Mouse (Mus musculus) E14TG2a.4 (cell line): ENCODE data around the gene Adap2.
A peak's percentile ranks its signal among the peaks of the same experiment; 100 is the strongest.
"Not testable (repeated sequence)": the region's sequence is repeated elsewhere in the genome, so short reads cannot be mapped to it uniquely, and the experiment has no call there.

Source experiments
- H3K27me3 ChIP-seq: 2 replicates; pipeline ENCODE4 v1.6.1; 2014; ENCODE audit warnings: low read length, control low read depth; ENCODE audit not compliant: insufficient read depth
- H3K36me3 ChIP-seq: 2 replicates; pipeline ENCODE4 v1.6.1; 2014; ENCODE audit warnings: low read length, control low read depth; ENCODE audit not compliant: insufficient read depth
- H3K4me1 ChIP-seq: replicated peaks from 2 replicates; pipeline ENCODE4 v1.6.1; 2014; ENCODE audit warnings: low read depth, low read length, control low read depth
- H3K4me3 ChIP-seq: replicated peaks from 2 replicates; pipeline ENCODE4 v1.5.1; 2014; ENCODE audit warnings: mild to moderate bottlenecking, low read length
- H3K9me3 ChIP-seq: 2 replicates; pipeline ENCODE4 v1.6.1; 2014; ENCODE audit warnings: low read length, control low read depth
- CTCF ChIP-seq: conservative IDR thresholded peaks from 2 replicates; pipeline ENCODE4 v1.5.1; 2014; ENCODE audit warnings: low read length
- NANOG ChIP-seq: IDR thresholded peaks from 2 replicates; pipeline ENCODE4 v1.6.1; 2014; ENCODE audit warnings: borderline replicate concordance, low read length, mixed read lengths
- POU5F1 ChIP-seq: IDR thresholded peaks from 2 replicates; pipeline ENCODE4 v1.6.1; 2014; ENCODE audit warnings: low read length, borderline replicate concordance

The Adap2 gene

DNA sequence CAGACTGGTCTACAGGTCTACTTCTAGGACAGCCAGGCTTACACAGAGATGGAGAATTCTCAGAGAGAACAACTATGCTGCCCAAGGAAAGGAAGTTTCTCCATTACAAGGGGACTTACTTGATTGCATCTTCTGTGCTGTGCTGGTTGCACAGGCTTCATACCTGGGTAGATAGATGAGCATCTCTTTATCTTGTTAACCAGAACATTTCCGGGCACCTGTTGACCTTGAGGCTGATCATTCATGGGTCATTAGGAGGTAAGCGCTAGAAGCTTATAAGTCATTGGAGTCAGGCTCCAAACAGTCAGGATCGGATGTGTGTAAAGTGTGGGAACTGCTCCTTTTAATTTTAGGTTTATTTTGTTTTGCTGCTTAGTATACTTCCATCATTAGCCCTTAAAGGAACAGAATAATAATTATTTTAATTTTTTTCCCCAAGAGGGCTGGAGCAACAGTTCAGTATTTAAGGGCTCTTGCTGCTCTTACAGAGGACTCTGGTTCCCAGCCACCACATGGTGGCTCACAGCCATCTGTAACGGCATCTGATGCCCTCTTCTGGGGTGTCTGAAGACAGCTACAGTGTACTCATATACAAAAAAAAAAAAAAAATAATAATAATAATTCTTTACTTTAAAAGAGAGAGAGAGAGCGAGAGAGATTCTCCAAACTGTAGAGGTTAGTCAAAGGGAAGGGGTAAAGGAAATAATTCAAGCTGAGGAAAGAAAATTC, 27.3 kb downstream of the Adap2 start:
- TF ChIP-seq CTCF = no peak
- TF ChIP-seq NANOG = peak; percentile 92
- TF ChIP-seq POU5F1 = no peak
- H3K4me3 ChIP-seq = peak overlapping the region; percentile 53
- H3K4me1 ChIP-seq = peaks cover 77% of the 10 kb centered on the region
- no peaks in the 10 kb centered on the region for H3K27me3 ChIP-seq
- peaks cover 2% of the 10 kb centered on the region; the same call in 1 of the 2 replicates for H3K9me3 ChIP-seq
- H3K36me3 ChIP-seq = peaks cover 3% of the 10 kb centered on the region; the same call in 1 of the 2 replicates

DNA sequence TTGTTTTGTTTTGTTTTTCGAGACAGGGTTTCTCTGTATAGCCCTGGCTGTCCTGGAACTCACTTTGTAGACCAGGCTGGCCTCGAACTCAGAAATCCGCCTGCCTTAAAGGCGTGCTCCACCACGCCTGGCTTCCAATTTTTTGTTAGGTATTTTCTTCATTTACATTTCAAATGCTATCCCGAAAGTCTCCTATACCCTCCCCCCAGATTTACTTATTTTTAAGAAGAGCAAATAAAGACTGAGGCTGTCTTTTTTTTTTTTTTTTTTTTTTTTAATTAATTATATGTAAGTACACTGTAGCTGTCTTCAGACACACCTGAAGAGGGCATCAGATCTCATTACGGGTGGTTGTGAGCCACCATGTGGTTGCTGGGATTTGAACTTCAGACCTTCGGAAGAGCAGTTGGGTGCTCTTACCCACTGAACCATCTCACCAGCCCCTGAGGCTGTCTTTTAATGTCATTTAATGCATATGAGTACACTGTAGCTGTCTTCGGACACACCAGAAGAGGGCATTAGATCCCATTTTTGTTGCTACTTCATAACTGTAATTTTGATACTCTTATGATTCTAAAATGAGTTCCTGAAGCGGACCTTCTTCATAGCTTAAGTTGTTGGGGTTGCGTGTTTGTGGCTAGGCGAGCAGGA, 29.3 kb downstream of the Adap2 start:
- Histone ChIP-seq H3K4me1 (peaks cover 66% of the 10 kb centered on the region), H3K4me3 (peak overlapping the region; percentile 98)
- H3K27me3 ChIP-seq, H3K9me3 ChIP-seq, H3K36me3 ChIP-seq: not testable (repeated sequence)
- 0 out of 2 replicates have a peak, but pooled peaks have one; percentile 6 for TF ChIP-seq CTCF

DNA sequence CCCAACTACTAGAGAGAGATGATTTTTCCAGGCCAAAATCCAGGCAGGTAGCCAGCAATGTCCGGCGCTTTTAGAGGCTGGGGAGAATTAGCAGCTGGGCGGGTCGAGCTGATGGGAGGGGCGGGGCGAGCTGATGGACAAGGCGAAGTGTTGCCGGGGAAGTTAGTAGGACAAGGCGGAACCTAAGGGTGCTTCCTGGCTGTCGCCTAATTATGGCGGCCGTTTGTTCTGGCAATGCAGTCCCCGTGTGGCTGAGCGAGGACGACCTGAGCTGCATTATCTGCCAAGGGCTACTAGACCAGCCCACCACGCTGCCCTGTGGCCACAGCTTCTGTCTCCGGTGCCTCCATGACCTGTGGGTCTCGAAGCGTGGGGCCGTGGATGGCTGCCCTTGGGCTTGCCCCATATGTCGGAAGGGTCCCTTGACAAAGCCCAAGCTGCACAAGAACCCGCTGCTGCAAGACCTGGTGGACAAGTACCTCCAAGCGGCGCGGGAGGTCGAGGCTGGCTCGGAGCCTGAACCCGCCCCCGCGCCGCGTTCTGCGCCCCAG, 29.9 kb downstream of the Adap2 start, which contains the start of gene Rnf135:
Gene Rnf135 (plus strand): TSS at position 147 of the 551 bp plus-strand sequence.
- TF ChIP-seq CTCF (no peak), POU5F1 (no peak), NANOG (no peak)
- Histone ChIP-seq H3K36me3 (peaks cover 10% of the 10 kb centered on the region), H3K9me3 (peaks cover 2% of the 10 kb centered on the region; the same call in 1 of the 2 replicates), H3K4me3 (peak within 1 kb of the TSS; percentile 98), H3K27me3 (no peaks in the 10 kb centered on the region), H3K4me1 (peaks cover 62% of the 10 kb centered on the region)

DNA sequence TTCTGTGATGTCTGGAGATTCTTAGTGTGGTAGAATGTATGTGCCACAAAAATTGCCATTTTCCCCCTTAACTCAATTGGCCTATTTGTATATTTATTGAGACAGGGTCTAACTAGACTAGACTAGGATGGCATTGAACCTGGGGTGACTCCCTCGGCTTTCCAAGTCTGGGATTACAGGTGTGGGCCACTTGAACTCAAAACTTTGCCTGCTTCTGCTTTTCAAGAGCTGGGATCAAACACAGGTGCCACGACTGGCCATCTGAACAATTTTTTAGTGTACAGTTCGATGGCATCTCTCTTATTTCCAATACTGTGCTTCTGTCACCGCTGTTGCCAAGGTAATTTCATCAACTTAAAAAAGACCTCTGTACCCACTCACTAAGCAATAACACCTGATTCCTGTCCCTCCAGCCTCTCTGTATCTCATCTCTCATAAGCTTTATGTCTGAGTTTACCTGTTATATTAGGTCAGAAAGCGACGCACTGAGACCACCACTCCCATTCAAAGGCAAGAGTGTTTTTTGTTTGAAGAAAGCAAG, 30.7 kb downstream of the Adap2 start:
- H3K27me3 ChIP-seq = no peaks in the 10 kb centered on the region
- no peaks in the 10 kb centered on the region; the same call in 1 of the 2 replicates for H3K9me3 ChIP-seq
- peak overlapping the region; percentile 98 for H3K4me3 ChIP-seq
- TF ChIP-seq CTCF (no peak), POU5F1 (no peak), NANOG (no peak)
- peaks cover 19% of the 10 kb centered on the region for H3K36me3 ChIP-seq
- peaks cover 62% of the 10 kb centered on the region for H3K4me1 ChIP-seq

DNA sequence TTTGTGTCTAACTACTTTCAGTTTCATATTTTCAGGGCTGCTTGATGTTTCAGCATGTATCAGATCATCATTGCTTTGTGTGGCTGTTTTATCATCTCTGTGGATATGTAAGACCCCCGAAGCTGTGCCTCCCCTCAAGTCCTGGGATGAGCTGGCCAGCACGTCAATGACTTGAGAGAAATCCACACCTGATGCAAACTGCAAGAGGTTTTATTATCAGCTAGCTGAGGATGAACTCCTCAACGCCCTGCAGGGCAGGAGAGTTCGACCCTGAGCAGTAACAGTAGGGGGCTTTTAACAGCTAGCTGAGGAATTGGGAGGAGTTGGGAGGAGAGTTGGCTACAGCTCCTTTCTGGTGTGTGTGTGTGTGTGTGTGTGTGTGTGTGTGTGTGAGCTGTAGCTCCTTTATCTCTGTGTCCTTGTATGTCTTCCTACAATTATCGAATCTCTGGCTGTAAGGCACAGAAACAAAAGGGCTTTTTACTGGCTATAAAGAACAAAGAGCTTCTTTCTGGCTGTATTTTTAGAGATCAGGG, 31.6 kb downstream of the Adap2 start:
- not testable (repeated sequence) for H3K27me3 ChIP-seq, H3K9me3 ChIP-seq
- peak overlapping the region; percentile 98 for H3K4me3 ChIP-seq
- peaks cover 28% of the 10 kb centered on the region for H3K36me3 ChIP-seq
- peaks cover 66% of the 10 kb centered on the region for H3K4me1 ChIP-seq

DNA sequence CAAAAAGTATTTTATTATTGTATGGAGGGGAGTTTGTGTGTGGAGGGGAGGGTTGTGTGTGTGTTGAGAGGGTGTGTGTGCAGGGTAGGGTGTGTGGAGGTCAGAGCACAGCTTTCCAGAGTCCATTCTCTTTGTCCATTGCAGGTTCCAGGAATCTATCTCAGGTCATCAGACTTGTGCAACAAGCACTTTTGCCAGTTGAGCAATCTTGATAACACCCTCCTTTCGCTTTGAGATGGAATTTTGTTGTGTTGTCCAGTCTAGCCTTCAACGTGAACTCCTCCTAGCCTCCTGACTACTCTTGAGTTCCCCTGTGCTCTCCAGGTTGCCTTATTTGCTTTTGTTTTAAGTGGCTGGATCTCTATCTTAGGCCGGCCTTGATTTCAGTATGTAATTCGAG, 36.4 kb downstream of the Adap2 start:
- Histone ChIP-seq H3K4me1 (peaks cover 55% of the 10 kb centered on the region), H3K36me3 (peaks cover 61% of the 10 kb centered on the region), H3K27me3 (no peaks in the 10 kb centered on the region), H3K4me3 (no peak overlapping the region), H3K9me3 (no peaks in the 10 kb centered on the region)
- TF ChIP-seq NANOG (no peak), POU5F1 (no peak), CTCF (no peak)

DNA sequence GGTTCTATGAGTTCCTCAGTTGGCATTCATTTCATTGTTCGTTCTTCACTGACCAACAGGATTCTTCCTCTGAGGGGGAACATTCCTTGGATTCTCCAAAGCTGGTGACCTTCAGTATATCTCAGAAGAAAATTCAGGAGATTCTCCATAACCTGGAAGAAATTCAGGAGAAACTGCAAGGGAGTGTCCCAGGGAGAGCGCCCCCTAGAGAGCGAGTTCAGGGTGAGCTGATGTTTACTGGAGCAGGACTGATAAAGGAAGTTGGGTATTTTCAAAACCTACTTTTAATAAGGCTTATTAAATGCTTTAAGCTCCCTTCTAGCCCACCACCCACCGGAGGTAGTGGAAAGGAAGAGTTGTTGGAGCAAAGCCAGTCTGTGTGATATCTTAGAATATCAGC, 39.9 kb downstream of the Adap2 start:
- no peaks in the 10 kb centered on the region for H3K9me3 ChIP-seq
- peaks cover 77% of the 10 kb centered on the region for H3K36me3 ChIP-seq
- peaks cover 50% of the 10 kb centered on the region for H3K4me1 ChIP-seq
- no peak for TF ChIP-seq POU5F1
- peak; percentile 85 for TF ChIP-seq CTCF
- H3K27me3 ChIP-seq = no peaks in the 10 kb centered on the region
- no peak overlapping the region for H3K4me3 ChIP-seq

DNA sequence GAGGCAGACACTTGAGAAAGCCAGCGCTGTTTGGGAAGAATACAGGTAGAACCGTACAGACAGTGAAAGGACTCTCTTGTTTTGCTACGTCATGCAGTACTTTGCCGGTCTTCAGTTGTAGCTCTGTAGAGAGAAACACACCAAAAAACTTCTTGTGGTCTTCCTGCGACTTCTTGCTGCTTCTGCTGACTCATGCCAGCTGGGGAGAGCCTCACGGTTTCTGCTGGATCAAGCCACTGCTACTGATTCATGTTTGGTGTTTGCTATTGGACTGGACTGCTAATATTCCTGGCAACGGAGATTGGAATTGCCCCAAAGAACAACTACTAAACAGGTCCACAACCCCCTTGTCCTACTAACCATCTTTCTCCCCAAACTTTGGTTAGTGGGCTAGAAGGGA, 42.4 kb downstream of the Adap2 start:
- peaks cover 60% of the 10 kb centered on the region for H3K36me3 ChIP-seq
- H3K27me3 ChIP-seq = no peaks in the 10 kb centered on the region
- no peak overlapping the region for H3K4me3 ChIP-seq
- H3K4me1 ChIP-seq = peaks cover 25% of the 10 kb centered on the region
- H3K9me3 ChIP-seq = no peaks in the 10 kb centered on the region
- TF ChIP-seq CTCF (no peak), NANOG (no peak), POU5F1 (no peak)
